Mouse (Mus musculus) stomach, postnatal 0 days (tissue): Measurements from ENCODE around the gene Ckmt1. TPM values are rescaled to one million over a fixed set of nuclear protein-coding genes. Genes with fewer than 3 reads are reported as not detected.

ENCODE experiments used
- ATAC-seq: fragments of 200-750 bp; cut with Nextera tagmentation; 2 replicates; pipeline ENCODE4 v1.8.0; 2017; ENCODE audit not compliant: low FRiP score, low TSS enrichment
- DNase-seq: peaks from one replicate; pipeline ENCODE4 v3.0.0-alpha.2; 2016; ENCODE audit warnings: low spot score
- H3K27ac ChIP-seq: fragments of 300-500 bp; sonication (generic); replicated peaks from 2 replicates; pipeline ENCODE4 v1.5.1; 2014; ENCODE audit warnings: mild to moderate bottlenecking, control low read depth
- H3K27me3 ChIP-seq: fragments of 300-500 bp; sonication (generic); 2 replicates; pipeline ENCODE4 v1.6.1; 2014; ENCODE audit warnings: low read length; ENCODE audit not compliant: control insufficient read depth, insufficient read depth
- H3K36me3 ChIP-seq: fragments of 300-500 bp; sonication (generic); 2 replicates; pipeline ENCODE4 v1.6.1; 2014; ENCODE audit warnings: low read length, mixed read lengths; ENCODE audit not compliant: control insufficient read depth, insufficient read depth
- H3K4me1 ChIP-seq: fragments of 300-500 bp; sonication (generic); replicated peaks from 2 replicates; pipeline ENCODE4 v1.6.1; 2014; ENCODE audit warnings: antibody characterized with exemption; ENCODE audit not compliant: control insufficient read depth, insufficient read depth
- H3K4me2 ChIP-seq: fragments of 300-500 bp; sonication (generic); replicated peaks from 2 replicates; pipeline ENCODE4 v1.6.1; 2014; ENCODE audit warnings: low read depth, mild to moderate bottlenecking, control low read depth, moderate library complexity
- H3K4me3 ChIP-seq: fragments of 300-500 bp; sonication (generic); 2 replicates; pipeline ENCODE4 v1.5.1; 2014; ENCODE audit warnings: low read depth, low read length, control low read depth
- H3K9ac ChIP-seq: fragments of 300-500 bp; sonication (generic); 2 replicates; pipeline ENCODE4 v1.6.1; 2014; ENCODE audit warnings: mild to moderate bottlenecking, low read length, control low read depth, mixed read lengths
- H3K9me3 ChIP-seq: fragments of 300-500 bp; sonication (generic); 2 replicates; pipeline ENCODE4 v1.6.1; 2016; ENCODE audit warnings: low read length; ENCODE audit not compliant: control insufficient read depth
- CTCF ChIP-seq: IDR thresholded peaks from 2 replicates; pipeline ENCODE4 v1.5.1; 2016; ENCODE audit warnings: antibody characterized with exemption, low read depth, mild to moderate bottlenecking, moderate library complexity
- EP300 ChIP-seq: optimal IDR thresholded peaks from 2 replicates; pipeline ENCODE3; 2016; ENCODE audit warnings: antibody characterized with exemption
- WGBS: fragments of 180-500 bp; shearing (Covaris S2); extraction: QIAGEN DNeasy Blood & Tissue Kit; methylation state at CpG from one replicate; pipeline ENCODE4 v1.1.7; 2014; 5-methylcytosine and 5-hydroxymethylcytosine counted together
- polyA plus RNA-seq: library from polyadenylated mRNA; unstranded; fragments of >200 nt; fragmentation: Nextera tagmentation; extraction: Ambion mirVana; gene quantifications from 2 replicates; pipeline ENCODE4 v1.2.1, GENCODE M21; 2015

The Ckmt1 gene
- polyA plus RNA-seq = 625 and 652 TPM in 2 replicates

GRCm38 (mm10) chr2:121357494-121357893 is at the start of gene Ckmt1:
Gene Ckmt1, plus strand, starts transcription at chr2:121357714.
- ATAC-seq = peak; percentile 80
- Histone ChIP-seq H3K9ac (peak within 1 kb of the TSS; percentile 59; the same call in 1 of the 2 replicates), H3K27me3 (no peaks in the 10 kb centered on the region), H3K4me2 (peak within 1 kb of the TSS; percentile 60), H3K4me3 (peak within 1 kb of the TSS; percentile 46), H3K9me3 (no peaks in the 10 kb centered on the region), H3K4me1 (no peaks in the 10 kb centered on the region), H3K36me3 (no peaks in the 10 kb centered on the region; the same call in 1 of the 2 replicates), H3K27ac (peak within 1 kb of the TSS; percentile 87)
- TF ChIP-seq EP300 (no peak), CTCF (no peak)
- peak; percentile 63 for DNase-seq
- WGBS = 36% methylated on average over 5 of the region's 5 CpGs

GRCm38 (mm10) chr2:121308997-121309416 is 48.5 kb upstream of the Ckmt1 start:
- TF ChIP-seq CTCF (no peak), EP300 (no peak)
- no peaks in the 10 kb centered on the region for H3K27me3 ChIP-seq
- WGBS = 13% methylated on average over 5 of the region's 5 CpGs
- peaks cover 6% of the 10 kb centered on the region; the same call in 1 of the 2 replicates for H3K36me3 ChIP-seq
- no peaks in the 10 kb centered on the region for H3K9me3 ChIP-seq
- ATAC-seq (peak; percentile 58), DNase-seq (peak; percentile 31)
- H3K4me2 ChIP-seq = peak overlapping the region; percentile 36; the same call in 1 of the 2 replicates
- no peaks in the 10 kb centered on the region for H3K4me1 ChIP-seq
- no peak overlapping the region for H3K4me3 ChIP-seq
- H3K9ac ChIP-seq = no peak overlapping the region
- no peak overlapping the region for H3K27ac ChIP-seq

GRCm38 (mm10) chr2:121316278-121316677 is 41.2 kb upstream of the Ckmt1 start:
- no peak overlapping the region for H3K4me2 ChIP-seq
- H3K36me3 ChIP-seq = no peaks in the 10 kb centered on the region
- no peak overlapping the region for H3K4me3 ChIP-seq
- no peak overlapping the region for H3K9ac ChIP-seq
- no peaks in the 10 kb centered on the region for H3K9me3 ChIP-seq
- TF ChIP-seq EP300 (no peak), CTCF (no peak)
- DNase-seq (no peak), ATAC-seq (no peak)
- H3K27me3 ChIP-seq = no peaks in the 10 kb centered on the region
- H3K4me1 ChIP-seq = no peaks in the 10 kb centered on the region
- no peak overlapping the region for H3K27ac ChIP-seq
- WGBS = 69% methylated on average over 8 of the region's 8 CpGs

DNA sequence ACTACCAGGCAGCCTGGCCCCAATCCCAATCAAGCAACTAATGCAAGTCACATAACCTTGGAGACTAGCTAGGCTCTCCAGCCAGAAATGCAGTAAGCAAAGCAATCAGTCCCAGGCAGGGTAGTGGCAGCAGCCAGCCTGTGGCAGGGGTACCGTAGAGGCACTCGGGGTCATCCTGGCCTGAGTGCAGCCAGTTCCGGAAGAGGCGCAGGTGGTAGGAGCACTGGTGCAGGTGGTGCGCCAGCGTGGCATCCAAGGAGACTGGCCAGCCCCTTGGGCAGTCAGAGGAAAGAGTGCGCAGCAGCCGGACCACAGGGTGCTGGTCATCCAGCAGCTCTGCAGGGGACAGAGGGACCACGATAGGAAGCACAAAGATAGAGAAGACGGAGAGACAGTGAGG is 34.5 kb upstream of the Ckmt1 start:
- WGBS = 91% methylated on average over 10 of the region's 10 CpGs
- no peak overlapping the region for H3K9ac ChIP-seq
- no peak overlapping the region for H3K27ac ChIP-seq
- DNase-seq (no peak), ATAC-seq (no peak)
- no peaks in the 10 kb centered on the region for H3K4me1 ChIP-seq
- no peaks in the 10 kb centered on the region for H3K9me3 ChIP-seq
- H3K4me3 ChIP-seq = no peak overlapping the region
- no peaks in the 10 kb centered on the region for H3K27me3 ChIP-seq
- TF ChIP-seq CTCF = no peak
- TF ChIP-seq EP300 = no peak
- no peak overlapping the region for H3K4me2 ChIP-seq
- H3K36me3 ChIP-seq = no peaks in the 10 kb centered on the region

DNA sequence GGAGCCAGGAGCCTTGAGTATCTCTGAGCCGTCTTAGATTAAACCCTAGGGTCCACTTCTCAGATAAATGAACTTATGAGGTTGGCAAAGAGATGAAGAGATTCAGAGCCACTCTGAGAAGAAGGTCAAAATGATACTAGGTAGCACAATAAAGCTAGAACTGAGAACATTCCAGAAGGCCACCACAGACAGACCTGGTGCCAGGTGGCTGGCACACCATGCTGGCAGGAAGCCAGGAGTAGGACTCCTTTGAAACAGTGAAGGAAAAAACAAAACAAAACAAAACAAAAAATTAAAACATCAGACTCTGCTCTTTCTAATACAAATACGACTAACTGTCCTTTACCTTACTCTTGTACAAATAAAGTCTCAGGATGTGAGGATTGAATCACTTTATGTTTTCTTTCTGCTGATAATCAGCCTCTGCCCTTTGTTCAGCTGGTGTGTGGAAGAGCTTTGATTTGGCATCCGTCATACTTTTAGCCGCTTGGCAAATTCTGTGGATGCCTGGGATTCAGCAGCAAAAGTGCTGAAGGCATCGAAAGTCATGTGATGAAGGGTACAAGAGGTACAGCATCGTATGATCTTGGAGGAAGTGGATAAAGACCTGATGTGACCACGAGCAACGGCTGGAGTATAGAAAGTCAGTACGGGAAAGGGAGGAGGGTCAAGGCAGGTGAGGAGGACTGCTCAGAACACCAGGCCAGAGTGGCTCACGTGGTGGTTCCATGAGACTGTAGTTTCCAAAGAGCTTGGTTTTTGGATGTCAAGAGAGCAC is 33.6 kb upstream of the Ckmt1 start:
- H3K9ac ChIP-seq = no peak overlapping the region
- H3K27me3 ChIP-seq = no peaks in the 10 kb centered on the region
- H3K4me2 ChIP-seq = no peak overlapping the region
- no peaks in the 10 kb centered on the region for H3K4me1 ChIP-seq
- no peak for TF ChIP-seq EP300
- TF ChIP-seq CTCF = no peak
- DNase-seq (no peak), ATAC-seq (no peak)
- H3K4me3 ChIP-seq = no peak overlapping the region
- H3K27ac ChIP-seq = no peak overlapping the region
- H3K9me3 ChIP-seq = no peaks in the 10 kb centered on the region
- 75% methylated on average over 10 of the region's 10 CpGs for WGBS
- H3K36me3 ChIP-seq = no peaks in the 10 kb centered on the region

GRCm38 (mm10) chr2:121329492-121329891 is 28.0 kb upstream of the Ckmt1 start:
- H3K9ac ChIP-seq = no peak overlapping the region
- H3K4me3 ChIP-seq = no peak overlapping the region
- H3K27ac ChIP-seq = no peak overlapping the region
- ATAC-seq = no peak
- TF ChIP-seq EP300 = no peak
- TF ChIP-seq CTCF = no peak
- H3K36me3 ChIP-seq = no peaks in the 10 kb centered on the region; the same call in 1 of the 2 replicates
- DNase-seq = no peak
- H3K4me2 ChIP-seq = no peak overlapping the region
- WGBS = 94% methylated on average over 2 of the region's 2 CpGs
- no peaks in the 10 kb centered on the region for H3K27me3 ChIP-seq
- no peaks in the 10 kb centered on the region for H3K4me1 ChIP-seq
- H3K9me3 ChIP-seq = no peaks in the 10 kb centered on the region
